Mouse (Mus musculus): ENCODE results near the gene Usp30. TPM values are rescaled to one million over a fixed set of nuclear protein-coding genes. Genes with fewer than 3 reads are reported as not detected.

Gene Usp30
- polyA plus RNA-seq, 1 experiment from 2014 or later, result 13.0 TPM

DNA sequence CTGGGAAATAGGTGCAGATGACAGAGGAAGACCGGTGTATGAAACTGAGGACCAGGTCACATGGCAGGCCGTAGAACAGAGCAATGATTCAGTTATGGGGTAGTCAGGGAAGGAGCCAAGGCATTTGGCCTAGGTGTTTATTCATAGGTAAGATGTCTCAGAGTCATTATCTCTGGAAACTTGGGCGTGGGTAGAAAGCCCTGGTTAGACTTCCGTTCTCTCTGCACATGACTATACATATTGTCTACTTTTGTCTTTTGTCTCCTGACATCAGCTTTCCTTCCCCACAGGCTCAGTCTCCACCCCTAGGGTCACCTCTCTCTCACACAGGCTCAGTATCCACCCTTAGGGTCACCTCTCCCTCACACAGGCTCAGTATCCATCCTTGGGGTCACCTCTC lies 21.5 kb upstream of the Usp30 start:
- no peaks in the 10 kb centered on the region for H3K9me3 ChIP-seq (replicated peaks)
- H3K27ac ChIP-seq (replicated peaks), result no peak overlapping the region
- H3K4me3 ChIP-seq, result no peak overlapping the region
- H3K27me3 ChIP-seq (ENCODE audit: low read depth, poor library complexity, severe bottlenecking), result peaks cover 14% of the 10 kb centered on the region; the same call in 1 of the 2 replicates
- 90% methylated on average over 4 of the region's 4 CpGs for WGBS
- no peaks in the 10 kb centered on the region for H3K36me3 ChIP-seq
- no peak for DNase-seq (ENCODE audit: low spot score)
- H3K4me1 ChIP-seq, result peaks cover 21% of the 10 kb centered on the region

DNA sequence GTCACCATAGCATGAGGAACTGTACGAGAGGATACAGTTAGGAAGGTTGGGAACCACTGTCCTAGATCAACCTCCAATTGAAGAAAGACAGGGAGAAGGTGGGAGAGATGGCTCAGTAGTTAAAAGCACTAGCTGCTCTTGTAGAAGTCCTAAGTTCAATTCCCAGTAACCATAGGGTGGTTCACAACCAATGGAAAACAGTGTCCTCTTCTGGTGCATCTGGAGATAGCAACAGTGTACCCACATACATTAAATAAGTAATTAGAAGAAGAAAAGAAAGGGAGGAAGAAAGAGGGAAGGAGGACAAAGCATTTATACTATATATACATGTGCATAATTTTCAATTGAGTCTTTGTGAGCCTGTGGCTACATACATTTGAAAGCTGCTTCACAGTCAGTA lies 20.1 kb upstream of the Usp30 start:
- no peak overlapping the region for H3K27ac ChIP-seq (replicated peaks)
- no peaks in the 10 kb centered on the region for H3K36me3 ChIP-seq
- peaks cover 14% of the 10 kb centered on the region; the same call in 1 of the 2 replicates for H3K27me3 ChIP-seq (ENCODE audit: low read depth, poor library complexity, severe bottlenecking)
- no peak overlapping the region for H3K4me3 ChIP-seq
- no peaks in the 10 kb centered on the region for H3K9me3 ChIP-seq (replicated peaks)
- no peak for DNase-seq (ENCODE audit: low spot score)
- H3K4me1 ChIP-seq, result peaks cover 21% of the 10 kb centered on the region
- 80% methylated on average over 1 of the region's 1 CpGs for WGBS

DNA sequence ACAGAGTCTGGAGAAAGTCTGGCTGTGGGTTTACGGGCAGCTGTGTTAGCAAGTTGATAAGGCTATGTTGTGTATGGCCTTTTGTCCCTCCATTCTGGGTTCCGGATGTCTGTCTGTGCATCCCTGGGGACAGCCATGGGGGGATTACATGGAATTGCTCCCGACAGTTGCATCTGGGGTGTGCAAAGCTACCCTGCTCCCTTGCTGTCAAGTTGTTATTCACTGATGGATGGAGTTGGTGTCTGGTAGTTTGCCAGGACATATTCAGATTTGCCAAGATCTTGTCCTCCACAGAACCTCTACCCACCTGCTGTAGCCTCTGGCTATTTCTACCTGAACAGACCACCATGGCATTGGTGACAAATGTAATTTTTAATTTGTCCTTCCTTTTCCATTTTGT lies 19.1 kb upstream of the Usp30 start:
- Histone ChIP-seq H3K27me3 (ENCODE audit: low read depth, poor library complexity, severe bottlenecking) (peaks cover 7% of the 10 kb centered on the region; the same call in 1 of the 2 replicates), H3K9me3 (replicated peaks) (no peaks in the 10 kb centered on the region), H3K4me3 (no peak overlapping the region), H3K4me1 (peaks cover 13% of the 10 kb centered on the region), H3K36me3 (no peaks in the 10 kb centered on the region), H3K27ac (replicated peaks) (no peak overlapping the region)
- WGBS, result 85% methylated on average over 3 of the region's 3 CpGs
- DNase-seq (ENCODE audit: low spot score), result no peak

DNA sequence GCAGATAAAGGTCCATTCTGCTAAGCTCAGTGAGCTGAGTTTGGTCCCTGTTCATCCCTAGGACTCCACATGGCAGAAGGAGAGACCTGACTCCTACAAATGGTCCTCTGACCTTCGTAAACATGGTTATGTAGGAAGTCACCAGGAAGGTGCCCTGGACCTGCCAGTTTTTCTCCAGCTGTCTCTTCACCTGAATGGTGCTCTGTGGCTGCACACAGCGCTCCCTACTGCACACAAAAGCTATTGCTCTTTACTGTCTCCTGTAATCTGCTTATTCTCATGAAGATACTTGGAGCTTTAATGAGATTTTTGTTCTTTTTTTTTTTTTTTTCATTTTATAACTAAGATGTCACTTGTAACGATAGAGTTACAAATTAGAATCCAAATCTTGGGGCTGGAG lies 18.7 kb upstream of the Usp30 start:
- Histone ChIP-seq H3K36me3 (no peaks in the 10 kb centered on the region), H3K27ac (replicated peaks) (no peak overlapping the region), H3K4me1 (peaks cover 9% of the 10 kb centered on the region), H3K27me3 (ENCODE audit: low read depth, poor library complexity, severe bottlenecking) (peaks cover 7% of the 10 kb centered on the region; the same call in 1 of the 2 replicates), H3K4me3 (no peak overlapping the region), H3K9me3 (replicated peaks) (no peaks in the 10 kb centered on the region)
- no peak for DNase-seq (ENCODE audit: low spot score)
- 57% methylated on average over 3 of the region's 3 CpGs for WGBS

DNA sequence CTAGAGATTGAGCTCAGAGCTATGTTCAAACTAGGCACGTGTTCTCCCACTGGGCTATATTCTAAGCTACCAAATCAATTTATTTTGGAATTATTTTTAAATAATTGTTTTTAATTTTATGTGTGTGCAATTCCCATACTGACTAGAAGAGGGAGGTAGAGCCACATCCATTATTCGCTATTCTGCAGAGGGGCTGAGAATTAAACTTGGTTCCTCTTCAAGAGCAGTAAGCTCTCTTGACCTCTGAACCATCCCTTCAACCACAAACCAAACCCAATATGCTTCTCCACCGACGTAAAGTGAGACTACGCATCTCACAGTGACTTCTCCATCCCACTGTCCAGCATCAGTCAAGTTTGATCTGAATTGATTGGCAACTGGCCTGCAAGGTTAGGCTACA lies 18.1 kb upstream of the Usp30 start:
- no peaks in the 10 kb centered on the region for H3K9me3 ChIP-seq (replicated peaks)
- no peak overlapping the region for H3K4me3 ChIP-seq

DNA sequence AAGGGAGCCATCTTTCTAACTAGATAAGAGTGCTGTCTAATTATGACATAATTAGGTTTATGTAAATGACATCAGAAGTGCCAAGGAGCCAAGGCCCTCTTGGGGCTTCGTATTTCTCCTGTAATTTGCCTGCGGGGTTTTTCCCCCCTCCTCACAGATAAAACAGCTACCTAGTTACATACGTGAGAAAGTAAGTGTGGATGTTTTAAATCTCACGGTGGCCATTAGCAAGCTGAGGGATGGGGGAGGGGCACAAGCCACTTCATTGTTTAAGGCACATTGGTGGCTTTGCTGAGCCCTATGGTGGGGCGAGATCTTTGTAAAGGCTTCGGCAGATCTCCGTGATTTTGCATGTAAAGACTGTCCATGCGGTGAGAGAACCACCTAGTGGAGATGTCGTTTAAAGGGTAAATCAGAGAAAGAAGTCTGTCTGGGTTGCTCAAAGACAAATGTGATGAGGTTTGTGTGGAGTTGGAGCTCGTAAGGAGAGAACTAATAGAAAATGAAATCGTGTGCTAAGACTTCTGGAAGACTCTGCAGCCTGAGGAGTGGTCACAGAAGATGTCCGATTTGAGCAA lies 16.4 kb upstream of the Usp30 start:
- Histone ChIP-seq H3K27me3 (ENCODE audit: low read depth, poor library complexity, severe bottlenecking) (0 out of 2 replicates have a peak, but pooled peaks cover 3% of the 10 kb centered on the region), H3K9me3 (replicated peaks) (no peaks in the 10 kb centered on the region), H3K36me3 (no peaks in the 10 kb centered on the region), H3K4me3 (no peak overlapping the region), H3K4me1 (peaks cover 14% of the 10 kb centered on the region), H3K27ac (replicated peaks) (no peak overlapping the region)
- no peak for DNase-seq (ENCODE audit: low spot score)
- WGBS, result 71% methylated on average over 12 of the region's 12 CpGs

More for the DNA sequence above, 18.1 kb upstream of the Usp30 start:
- no peak for DNase-seq (ENCODE audit: low spot score)
- Histone ChIP-seq H3K27ac (replicated peaks) (no peak overlapping the region), H3K36me3 (no peaks in the 10 kb centered on the region), H3K4me1 (peaks cover 12% of the 10 kb centered on the region), H3K27me3 (ENCODE audit: low read depth, poor library complexity, severe bottlenecking) (peaks cover 7% of the 10 kb centered on the region; the same call in 1 of the 2 replicates)
- 83% methylated on average over 5 of the region's 5 CpGs for WGBS

DNA sequence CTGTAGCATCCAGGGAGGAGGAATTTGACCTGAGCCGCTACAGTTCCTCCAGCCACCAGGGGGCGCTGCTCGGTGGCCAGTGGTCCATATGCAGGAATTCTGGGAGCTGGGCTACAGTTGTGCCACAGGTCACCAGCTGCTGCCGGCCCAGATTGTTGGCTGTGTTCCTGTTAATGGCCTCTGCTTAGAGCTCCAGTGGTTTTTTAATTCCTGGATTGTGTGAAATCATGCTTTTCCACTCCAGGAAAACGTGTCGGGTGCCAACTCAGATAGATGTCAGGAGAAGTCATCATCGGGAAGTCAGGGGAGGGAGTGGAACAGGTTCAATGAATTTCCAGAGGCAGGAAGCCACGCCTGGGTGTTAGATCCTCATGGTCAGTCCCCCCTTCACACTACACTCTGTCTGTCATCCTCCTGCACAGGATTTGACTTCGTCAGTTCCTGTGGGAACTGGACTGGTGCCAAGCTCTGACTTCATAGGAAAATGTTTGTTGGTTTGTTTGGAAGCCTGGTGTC lies 13.0 kb upstream of the Usp30 start:
- H3K27me3 ChIP-seq (ENCODE audit: low read depth, poor library complexity, severe bottlenecking), result no peaks in the 10 kb centered on the region
- peak overlapping the region; percentile 67 for H3K27ac ChIP-seq (replicated peaks)
- peak overlapping the region; percentile 22; the same call in 1 of the 2 replicates for H3K4me3 ChIP-seq
- peaks cover 14% of the 10 kb centered on the region for H3K4me1 ChIP-seq
- 35% methylated on average over 9 of the region's 9 CpGs for WGBS
- H3K36me3 ChIP-seq, result no peaks in the 10 kb centered on the region
- H3K9me3 ChIP-seq (replicated peaks), result no peaks in the 10 kb centered on the region
- peak; percentile 77 for DNase-seq (ENCODE audit: low spot score)

DNA sequence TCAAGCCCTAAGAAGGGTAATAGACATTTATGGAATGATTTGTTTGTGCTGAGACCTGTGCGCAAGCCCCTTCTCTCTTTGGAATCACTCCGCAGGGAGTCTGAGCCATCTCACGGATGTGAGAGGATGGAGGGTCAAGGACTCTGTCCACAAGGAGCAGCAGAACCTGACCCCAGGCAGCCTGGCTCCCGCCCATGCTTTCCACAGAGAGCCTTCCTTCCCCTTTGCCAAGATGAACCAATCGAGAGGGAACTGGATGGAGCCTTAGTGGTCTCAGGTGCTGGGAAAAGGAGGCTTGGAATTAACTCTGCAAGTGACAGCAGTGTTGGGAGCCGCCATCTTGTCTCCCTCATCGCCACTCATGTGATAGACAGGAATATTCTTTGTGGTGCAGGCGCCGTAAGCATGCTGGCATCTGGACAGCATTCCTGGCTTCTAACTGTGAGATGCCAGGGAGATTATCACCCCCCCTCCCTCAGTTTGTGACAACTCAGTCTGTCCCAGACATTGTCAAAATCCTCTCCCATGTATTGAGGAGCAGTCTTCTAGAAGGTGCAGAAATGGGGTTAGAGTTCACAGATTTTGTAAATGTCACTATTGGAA lies 8.0 kb upstream of the Usp30 start:
- 74% methylated on average over 9 of the region's 9 CpGs for WGBS
- Histone ChIP-seq H3K27me3 (ENCODE audit: low read depth, poor library complexity, severe bottlenecking) (no peaks in the 10 kb centered on the region), H3K36me3 (no peaks in the 10 kb centered on the region), H3K4me1 (peaks cover 2% of the 10 kb centered on the region), H3K27ac (replicated peaks) (no peak overlapping the region), H3K4me3 (no peak overlapping the region), H3K9me3 (replicated peaks) (no peaks in the 10 kb centered on the region)
- no peak for DNase-seq (ENCODE audit: low spot score)

DNA sequence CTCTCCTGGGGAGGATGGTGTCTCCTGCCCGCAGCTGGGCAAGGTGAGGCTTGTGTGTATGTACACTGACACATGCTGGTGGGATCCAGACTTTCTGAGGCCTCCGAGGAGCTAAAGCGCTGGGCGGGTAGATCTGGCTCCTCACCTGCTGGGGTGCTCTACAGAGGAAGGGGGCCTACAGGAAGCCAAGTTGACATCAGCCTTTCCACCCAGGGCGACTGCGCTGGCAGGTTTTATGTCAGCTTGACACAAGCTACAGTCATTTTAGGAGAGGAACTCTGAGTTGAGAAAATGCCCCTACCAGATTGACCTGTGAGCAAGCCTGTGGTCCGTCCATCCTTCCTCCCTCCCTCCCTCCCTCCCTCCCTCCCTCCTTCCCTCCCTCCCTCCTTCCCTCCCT lies 3.6 kb upstream of the Usp30 start:
- Histone ChIP-seq H3K36me3 (no peaks in the 10 kb centered on the region), H3K9me3 (replicated peaks) (no peaks in the 10 kb centered on the region), H3K4me3 (no peak overlapping the region), H3K27me3 (ENCODE audit: low read depth, poor library complexity, severe bottlenecking) (no peaks in the 10 kb centered on the region), H3K27ac (replicated peaks) (no peak overlapping the region), H3K4me1 (peaks cover 6% of the 10 kb centered on the region)
- WGBS, result 67% methylated on average over 7 of the region's 7 CpGs
- no peak for DNase-seq (ENCODE audit: low spot score)

DNA sequence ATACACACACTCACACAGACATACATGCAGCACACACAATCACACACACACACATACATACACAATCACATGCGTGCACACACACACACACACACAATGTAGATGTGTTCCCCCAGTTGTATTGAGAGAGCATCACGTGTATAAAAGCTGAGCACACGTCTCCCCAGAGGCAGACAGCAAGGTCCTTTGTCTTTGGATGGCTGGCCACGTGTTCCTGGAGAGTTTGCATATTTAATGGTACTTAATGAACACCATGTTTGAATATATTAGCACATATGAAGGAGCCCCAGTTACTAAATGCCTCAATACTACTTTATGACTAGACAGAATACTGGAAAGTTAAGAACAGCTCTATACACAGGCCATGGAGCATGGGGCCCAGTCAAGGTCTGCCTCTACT lies 1.3 kb upstream of the Usp30 start:
- Histone ChIP-seq H3K9me3 (replicated peaks) (no peaks in the 10 kb centered on the region), H3K4me1 (peaks cover 7% of the 10 kb centered on the region), H3K27me3 (ENCODE audit: low read depth, poor library complexity, severe bottlenecking) (no peaks in the 10 kb centered on the region), H3K4me3 (no peak overlapping the region), H3K27ac (replicated peaks) (no peak overlapping the region), H3K36me3 (no peaks in the 10 kb centered on the region)
- 80% methylated on average over 4 of the region's 4 CpGs for WGBS
- DNase-seq (ENCODE audit: low spot score), result no peak

DNA sequence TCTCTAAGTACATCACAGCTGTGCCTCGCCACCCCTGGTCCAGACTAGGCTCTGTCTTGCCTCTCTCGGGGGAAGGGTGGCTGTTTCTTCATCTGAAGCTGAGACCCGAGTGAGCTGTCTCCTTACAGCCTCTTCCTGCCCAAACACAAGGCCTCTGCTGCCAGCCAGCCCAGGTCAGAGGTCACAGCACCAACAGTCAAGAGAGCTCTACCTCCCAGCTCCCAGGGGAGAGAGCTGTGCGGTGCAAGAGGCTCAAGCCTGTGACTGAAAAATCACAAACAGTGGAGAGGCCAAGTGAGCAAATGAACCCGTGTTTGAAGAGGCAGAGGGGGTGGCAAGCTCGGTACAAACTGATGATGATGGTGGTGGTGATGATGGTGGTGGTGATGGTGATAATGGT lies 1.3 kb downstream of the Usp30 start:
- H3K36me3 ChIP-seq, result no peaks in the 10 kb centered on the region
- no peaks in the 10 kb centered on the region for H3K27me3 ChIP-seq (ENCODE audit: low read depth, poor library complexity, severe bottlenecking)
- peak overlapping the region; percentile 33 for H3K27ac ChIP-seq (replicated peaks)
- no peaks in the 10 kb centered on the region for H3K9me3 ChIP-seq (replicated peaks)
- peaks cover 11% of the 10 kb centered on the region for H3K4me1 ChIP-seq
- DNase-seq (ENCODE audit: low spot score), result no peak
- H3K4me3 ChIP-seq, result no peak overlapping the region
- 39% methylated on average over 6 of the region's 6 CpGs for WGBS

DNA sequence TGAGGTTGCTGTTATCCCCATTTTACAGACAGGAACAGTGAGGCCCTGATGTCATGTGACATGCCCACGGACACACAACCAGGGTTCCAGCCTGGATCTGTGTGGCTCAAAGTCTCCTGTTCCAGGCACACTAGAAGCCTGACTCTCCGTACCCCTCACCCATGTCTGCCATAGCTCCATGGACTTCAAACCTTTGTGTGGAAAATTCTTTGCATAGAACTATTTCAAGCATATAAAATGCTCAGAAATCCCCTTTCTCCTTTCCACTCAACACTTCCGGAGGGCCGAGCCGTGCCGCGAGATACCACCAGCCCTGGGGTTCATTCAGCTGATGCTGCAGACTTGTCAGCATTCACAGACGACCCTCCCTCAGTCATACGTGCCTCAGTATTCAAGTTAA lies 2.3 kb downstream of the Usp30 start:
- Histone ChIP-seq H3K27me3 (ENCODE audit: low read depth, poor library complexity, severe bottlenecking) (no peaks in the 10 kb centered on the region), H3K36me3 (no peaks in the 10 kb centered on the region; the same call in 1 of the 2 replicates)
- WGBS, result 90% methylated on average over 9 of the region's 9 CpGs

DNA sequence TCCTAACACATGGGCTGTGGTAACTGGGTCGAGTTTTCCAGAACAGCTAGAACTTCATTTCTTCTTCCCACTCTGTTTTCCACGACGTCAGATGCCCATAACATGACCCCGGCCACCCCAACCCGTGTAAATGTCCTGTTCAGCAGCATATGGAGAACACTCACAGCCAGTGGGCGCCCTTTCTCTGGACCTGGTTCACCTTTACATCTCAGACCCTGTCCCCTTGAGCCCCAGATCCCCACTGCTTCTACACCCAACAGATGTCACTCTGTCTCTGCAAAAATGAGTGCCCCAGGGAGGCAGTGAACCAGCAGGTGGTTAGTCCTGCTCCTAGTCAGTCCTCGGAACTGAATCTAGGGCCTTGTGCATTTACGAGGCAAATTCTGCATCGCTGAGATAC lies 2.7 kb downstream of the Usp30 start:
- DNase-seq (ENCODE audit: low spot score), result no peak
- WGBS, result 75% methylated on average over 9 of the region's 9 CpGs
- Histone ChIP-seq H3K9me3 (replicated peaks) (no peaks in the 10 kb centered on the region), H3K27me3 (ENCODE audit: low read depth, poor library complexity, severe bottlenecking) (no peaks in the 10 kb centered on the region), H3K4me1 (peaks cover 20% of the 10 kb centered on the region), H3K36me3 (no peaks in the 10 kb centered on the region; the same call in 1 of the 2 replicates), H3K4me3 (no peak overlapping the region), H3K27ac (replicated peaks) (no peak overlapping the region)

More for the DNA sequence above, 2.3 kb downstream of the Usp30 start:
- DNase-seq (ENCODE audit: low spot score), result no peak
- H3K27ac ChIP-seq (replicated peaks), result no peak overlapping the region
- H3K4me1 ChIP-seq, result peaks cover 20% of the 10 kb centered on the region
- H3K9me3 ChIP-seq (replicated peaks), result no peaks in the 10 kb centered on the region
- no peak overlapping the region for H3K4me3 ChIP-seq
